Mouse (Mus musculus) adrenal gland, adult 8-10 months (tissue): ENCODE measurements at regions not wholly inside any gene's neighbourhood (a gene's known extent, or its start where the extent isn't known, plus 50 kb on each side); places are given as distances from the start of the nearest gene placed in this dataset.

Source experiments
- DNase-seq: peaks from one replicate; pipeline ENCODE4 v3.0.0; 2022

GRCm38 (mm10) chr6:94336168-94336567 is 52.5 kb upstream of the Magi1 start:
- no peak for DNase-seq
